Mouse (Mus musculus): ENCODE data around the gene Ttpal. TPM values are rescaled to one million over a fixed set of nuclear protein-coding genes. Genes with fewer than 3 reads are reported as not detected.

Gene Ttpal
- polyA plus RNA-seq (2014; fragmentation: Nextera tagmentation; extraction: Ambion mirVana): 40.2 and 42.2 TPM in 2 replicates

DNA sequence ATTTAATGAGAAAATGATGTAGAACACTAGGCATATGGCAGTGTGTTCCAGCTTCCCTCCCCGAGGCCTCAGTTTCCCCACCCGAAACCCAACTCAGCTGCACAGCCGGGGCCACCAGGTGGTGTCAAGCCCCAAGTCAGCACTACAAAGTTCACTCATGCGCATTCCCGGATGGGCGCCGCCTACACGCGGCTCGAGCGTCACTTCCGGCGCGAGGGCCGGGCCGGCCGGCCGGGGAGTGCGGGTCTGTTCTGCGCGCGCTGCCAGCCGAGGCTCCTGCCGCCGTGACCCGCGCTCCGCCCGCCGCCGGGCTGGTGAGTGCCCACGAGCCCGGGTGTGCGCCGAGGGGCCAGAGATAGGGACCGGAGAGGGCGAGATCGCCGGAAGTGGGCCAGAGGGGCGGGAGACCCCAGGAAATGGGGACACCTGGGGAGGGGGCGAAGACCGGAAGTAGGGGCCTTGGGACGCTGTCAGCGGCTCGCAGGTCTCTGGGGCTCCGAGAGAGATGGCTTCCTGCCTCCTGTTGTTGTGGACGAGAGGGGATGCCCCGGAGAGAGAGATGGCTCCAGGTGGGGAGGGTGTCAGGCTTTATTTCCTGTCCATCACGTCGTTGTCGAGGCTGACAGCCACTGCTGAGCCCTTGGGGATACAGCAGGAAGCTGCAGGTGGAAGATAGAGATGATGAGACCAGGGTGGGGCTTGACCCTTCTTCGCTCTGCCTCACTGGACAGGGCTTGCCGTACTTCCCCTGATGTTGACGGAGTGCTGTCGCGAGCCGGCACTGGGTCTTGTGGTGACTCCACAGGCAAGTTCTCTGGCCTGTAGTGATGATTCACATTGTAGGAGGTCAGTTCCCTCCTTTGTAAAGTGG, at the start of gene Ttpal:
Gene Ttpal, plus strand, starts transcription at position 214 of the 871 bp plus-strand sequence.
- Histone ChIP-seq H3K36me3 (ENCODE audit: control insufficient read depth, insufficient read depth, low read length) (no peaks in the 10 kb centered on the region), H3K27ac (ENCODE audit: low read depth, low read length) (peak within 1 kb of the TSS; percentile 92), H3K9ac (ENCODE audit: low read depth, low read length) (peak within 1 kb of the TSS; percentile 93), H3K4me3 (ENCODE audit: low read depth, low read length) (peak within 1 kb of the TSS; percentile 82), H3K4me1 (replicated peaks; ENCODE audit: control insufficient read depth, insufficient read depth, low read length) (no peaks in the 10 kb centered on the region; the same call in 1 of the 2 replicates), H3K27me3 (ENCODE audit: control insufficient read depth, insufficient read depth, low read length) (no peaks in the 10 kb centered on the region), H3K9me3 (ENCODE audit: control insufficient read depth, low read length) (no peaks in the 10 kb centered on the region), H3K4me2 (replicated peaks; ENCODE audit: low read depth, low read length) (peak within 1 kb of the TSS; percentile 87)
- ATAC-seq (ENCODE audit: low FRiP score) (peak; percentile 94), DNase-seq (ENCODE audit: low spot score) (peak; percentile 91)
- 1% methylated on average over 55 of the region's 57 CpGs for WGBS

- DNase-seq (ENCODE audit: low spot score): no peak
- H3K27me3 ChIP-seq (ENCODE audit: control insufficient read depth, insufficient read depth, low read length): no peaks in the 10 kb centered on the region
Measured at GRCm38 (mm10) chr2:163552518-163552929, 49.6 kb upstream of the Ttpal start.

DNA sequence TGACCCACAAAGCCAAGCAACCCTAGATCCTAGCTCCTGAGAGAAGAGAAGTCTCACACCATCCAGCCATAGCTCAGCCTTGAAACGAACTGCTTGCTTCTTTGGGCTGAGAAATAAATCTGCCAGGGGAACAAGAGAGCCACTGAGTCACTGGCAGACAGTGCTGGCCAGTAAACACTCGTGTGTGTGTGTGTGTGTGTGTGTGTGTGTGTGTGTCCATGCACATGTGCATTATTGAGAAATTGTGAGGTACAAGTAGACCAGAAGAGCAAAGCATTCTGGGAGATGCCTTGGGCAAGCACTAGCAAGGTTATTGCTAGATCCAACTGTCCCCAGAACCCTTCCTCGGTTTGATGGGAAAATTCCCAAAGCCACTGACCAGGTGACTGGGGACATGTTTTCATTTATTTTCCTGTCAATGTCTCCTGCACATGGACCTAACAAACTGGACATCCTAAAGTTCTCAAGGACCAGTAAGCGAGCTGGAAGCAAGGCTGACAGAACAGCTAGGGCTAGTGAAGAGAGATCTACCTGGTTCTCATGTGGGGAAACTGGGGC, 47.6 kb upstream of the Ttpal start:
- no peaks in the 10 kb centered on the region for H3K27me3 ChIP-seq (ENCODE audit: control insufficient read depth, insufficient read depth, low read length)
- ATAC-seq (ENCODE audit: low FRiP score) (no peak), DNase-seq (ENCODE audit: low spot score) (no peak)
- no peaks in the 10 kb centered on the region for H3K36me3 ChIP-seq (ENCODE audit: control insufficient read depth, insufficient read depth, low read length)
- H3K9ac ChIP-seq (ENCODE audit: low read depth, low read length): no peak overlapping the region
- no peak overlapping the region for H3K4me2 ChIP-seq (replicated peaks; ENCODE audit: low read depth, low read length)
- no peak overlapping the region for H3K27ac ChIP-seq (ENCODE audit: low read depth, low read length)
- no peak overlapping the region for H3K4me3 ChIP-seq (ENCODE audit: low read depth, low read length)
- 78% methylated on average over 4 of the region's 4 CpGs for WGBS
- no peaks in the 10 kb centered on the region for H3K9me3 ChIP-seq (ENCODE audit: control insufficient read depth, low read length)
- no peaks in the 10 kb centered on the region for H3K4me1 ChIP-seq (replicated peaks; ENCODE audit: control insufficient read depth, insufficient read depth, low read length)

More at GRCm38 (mm10) chr2:163552518-163552929, 49.6 kb upstream of the Ttpal start:
- H3K9me3 ChIP-seq (ENCODE audit: control insufficient read depth, low read length): no peaks in the 10 kb centered on the region
- no peak for ATAC-seq (ENCODE audit: low FRiP score)
- no peaks in the 10 kb centered on the region for H3K36me3 ChIP-seq (ENCODE audit: control insufficient read depth, insufficient read depth, low read length)
- H3K27ac ChIP-seq (ENCODE audit: low read depth, low read length): no peak overlapping the region
- no peak overlapping the region for H3K9ac ChIP-seq (ENCODE audit: low read depth, low read length)
- no peak overlapping the region for H3K4me2 ChIP-seq (replicated peaks; ENCODE audit: low read depth, low read length)
- no peaks in the 10 kb centered on the region for H3K4me1 ChIP-seq (replicated peaks; ENCODE audit: control insufficient read depth, insufficient read depth, low read length)
- no peak overlapping the region for H3K4me3 ChIP-seq (ENCODE audit: low read depth, low read length)
- WGBS: 86% methylated on average over 8 of the region's 8 CpGs

- DNase-seq (ENCODE audit: low spot score): no peak
- no peak for ATAC-seq (ENCODE audit: low FRiP score)
- H3K4me2 ChIP-seq (replicated peaks; ENCODE audit: low read depth, low read length): no peak overlapping the region
- H3K27ac ChIP-seq (ENCODE audit: low read depth, low read length): no peak overlapping the region
- H3K9me3 ChIP-seq (ENCODE audit: control insufficient read depth, low read length): no peaks in the 10 kb centered on the region
- H3K27me3 ChIP-seq (ENCODE audit: control insufficient read depth, insufficient read depth, low read length): no peaks in the 10 kb centered on the region
- no peaks in the 10 kb centered on the region for H3K4me1 ChIP-seq (replicated peaks; ENCODE audit: control insufficient read depth, insufficient read depth, low read length)
- WGBS: 84% methylated on average over 6 of the region's 6 CpGs
- H3K36me3 ChIP-seq (ENCODE audit: control insufficient read depth, insufficient read depth, low read length): no peaks in the 10 kb centered on the region
- no peak overlapping the region for H3K9ac ChIP-seq (ENCODE audit: low read depth, low read length)
- no peak overlapping the region for H3K4me3 ChIP-seq (ENCODE audit: low read depth, low read length)
Measured at GRCm38 (mm10) chr2:163554996-163555395, 47.1 kb upstream of the Ttpal start.

- Histone ChIP-seq H3K4me1 (replicated peaks; ENCODE audit: control insufficient read depth, insufficient read depth, low read length) (no peaks in the 10 kb centered on the region), H3K4me2 (replicated peaks; ENCODE audit: low read depth, low read length) (no peak overlapping the region), H3K4me3 (ENCODE audit: low read depth, low read length) (no peak overlapping the region), H3K36me3 (ENCODE audit: control insufficient read depth, insufficient read depth, low read length) (no peaks in the 10 kb centered on the region), H3K9me3 (ENCODE audit: control insufficient read depth, low read length) (no peaks in the 10 kb centered on the region), H3K9ac (ENCODE audit: low read depth, low read length) (no peak overlapping the region), H3K27ac (ENCODE audit: low read depth, low read length) (no peak overlapping the region), H3K27me3 (ENCODE audit: control insufficient read depth, insufficient read depth, low read length) (no peaks in the 10 kb centered on the region)
- DNase-seq (ENCODE audit: low spot score): no peak
- WGBS: 70% methylated on average over 13 of the region's 13 CpGs
- no peak for ATAC-seq (ENCODE audit: low FRiP score)
Measured at GRCm38 (mm10) chr2:163555417-163555816, 46.7 kb upstream of the Ttpal start.

DNA sequence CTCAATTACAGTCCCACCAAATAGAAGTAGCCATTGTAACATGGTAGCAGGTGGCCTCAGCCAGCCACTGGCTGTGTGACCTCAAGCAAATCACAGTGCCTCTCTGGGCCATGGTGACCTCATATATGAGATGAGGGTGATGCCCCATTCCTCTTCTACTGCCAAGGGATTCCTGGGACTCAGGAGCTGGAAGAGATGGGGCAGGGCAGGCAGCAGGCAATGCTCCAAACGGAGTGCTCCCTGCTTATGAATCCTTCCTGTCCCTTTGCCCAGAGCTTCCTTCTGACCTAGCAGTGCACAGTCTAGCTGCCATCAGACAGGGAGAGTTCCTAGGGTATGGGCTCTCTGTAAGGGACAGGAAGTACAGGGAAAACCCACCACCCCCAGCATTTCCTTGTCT, 43.6 kb upstream of the Ttpal start:
- no peaks in the 10 kb centered on the region for H3K4me1 ChIP-seq (replicated peaks; ENCODE audit: control insufficient read depth, insufficient read depth, low read length)
- no peaks in the 10 kb centered on the region for H3K9me3 ChIP-seq (ENCODE audit: control insufficient read depth, low read length)
- no peak overlapping the region for H3K9ac ChIP-seq (ENCODE audit: low read depth, low read length)
- H3K36me3 ChIP-seq (ENCODE audit: control insufficient read depth, insufficient read depth, low read length): no peaks in the 10 kb centered on the region
- H3K4me3 ChIP-seq (ENCODE audit: low read depth, low read length): no peak overlapping the region
- ATAC-seq (ENCODE audit: low FRiP score): no peak
- no peak overlapping the region for H3K27ac ChIP-seq (ENCODE audit: low read depth, low read length)
- WGBS: 80% methylated on average over 1 of the region's 1 CpGs
- no peak overlapping the region for H3K4me2 ChIP-seq (replicated peaks; ENCODE audit: low read depth, low read length)
- DNase-seq (ENCODE audit: low spot score): no peak
- H3K27me3 ChIP-seq (ENCODE audit: control insufficient read depth, insufficient read depth, low read length): no peaks in the 10 kb centered on the region

DNA sequence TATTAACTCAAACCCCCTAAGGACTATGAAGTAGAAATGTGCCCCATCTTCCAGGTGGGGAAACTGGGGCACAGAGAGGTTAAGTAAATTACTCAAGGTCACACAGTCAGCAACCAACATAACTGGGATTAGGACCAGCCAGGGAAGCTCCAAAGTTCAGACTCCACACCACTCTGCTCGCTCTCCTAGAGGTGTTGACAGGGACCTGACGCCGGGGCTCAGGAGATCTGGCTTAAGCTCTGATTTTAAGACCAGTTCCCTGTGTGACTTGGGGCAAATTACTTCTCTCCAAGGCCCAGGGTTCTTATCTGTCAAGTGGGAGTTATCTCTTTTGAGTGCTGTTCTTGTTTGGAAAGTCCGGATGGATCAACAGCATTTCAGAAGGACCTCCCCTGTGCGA, 42.9 kb upstream of the Ttpal start:
- WGBS: 80% methylated on average over 5 of the region's 5 CpGs
- DNase-seq (ENCODE audit: low spot score): no peak

DNA sequence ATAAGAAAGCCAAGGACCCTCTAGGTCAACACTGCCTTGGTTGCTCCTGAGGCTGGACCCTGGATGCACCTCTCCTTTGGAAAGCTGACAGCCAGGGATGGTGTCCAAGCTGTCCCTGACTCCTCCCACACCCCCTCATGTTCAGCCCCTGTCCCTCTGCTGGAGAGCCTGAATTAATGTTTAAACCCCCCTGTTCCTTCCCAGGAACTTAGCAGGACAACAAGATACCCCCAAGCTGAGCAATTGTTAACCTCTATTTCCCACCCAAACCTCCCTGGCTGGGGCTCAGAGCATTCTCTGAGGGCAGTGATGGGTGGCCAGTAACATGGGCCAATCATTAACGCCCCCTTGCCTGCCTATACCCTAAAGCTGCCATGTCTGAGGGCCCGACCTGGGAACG, 41.9 kb upstream of the Ttpal start:
- Histone ChIP-seq H3K9ac (ENCODE audit: low read depth, low read length) (no peak overlapping the region), H3K4me3 (ENCODE audit: low read depth, low read length) (no peak overlapping the region), H3K4me2 (replicated peaks; ENCODE audit: low read depth, low read length) (no peak overlapping the region), H3K36me3 (ENCODE audit: control insufficient read depth, insufficient read depth, low read length) (no peaks in the 10 kb centered on the region), H3K27ac (ENCODE audit: low read depth, low read length) (no peak overlapping the region), H3K9me3 (ENCODE audit: control insufficient read depth, low read length) (no peaks in the 10 kb centered on the region), H3K4me1 (replicated peaks; ENCODE audit: control insufficient read depth, insufficient read depth, low read length) (no peaks in the 10 kb centered on the region), H3K27me3 (ENCODE audit: control insufficient read depth, insufficient read depth, low read length) (no peaks in the 10 kb centered on the region)
- 65% methylated on average over 3 of the region's 3 CpGs for WGBS
- ATAC-seq (ENCODE audit: low FRiP score) (no peak), DNase-seq (ENCODE audit: low spot score) (no peak)

More for the DNA sequence above, 42.9 kb upstream of the Ttpal start:
- no peak overlapping the region for H3K9ac ChIP-seq (ENCODE audit: low read depth, low read length)
- H3K4me2 ChIP-seq (replicated peaks; ENCODE audit: low read depth, low read length): no peak overlapping the region
- H3K4me3 ChIP-seq (ENCODE audit: low read depth, low read length): no peak overlapping the region
- H3K9me3 ChIP-seq (ENCODE audit: control insufficient read depth, low read length): no peaks in the 10 kb centered on the region
- H3K27me3 ChIP-seq (ENCODE audit: control insufficient read depth, insufficient read depth, low read length): no peaks in the 10 kb centered on the region
- ATAC-seq (ENCODE audit: low FRiP score): no peak
- H3K36me3 ChIP-seq (ENCODE audit: control insufficient read depth, insufficient read depth, low read length): no peaks in the 10 kb centered on the region
- no peak overlapping the region for H3K27ac ChIP-seq (ENCODE audit: low read depth, low read length)
- no peaks in the 10 kb centered on the region for H3K4me1 ChIP-seq (replicated peaks; ENCODE audit: control insufficient read depth, insufficient read depth, low read length)

Data from hindbrain, embryonic 11.5 days (tissue).